Mouse (Mus musculus) cerebellum, adult 2 months (tissue): ENCODE results near the gene Cabs1. TPM values are rescaled to one million over a fixed set of nuclear protein-coding genes. Genes with fewer than 3 reads are reported as not detected.

Experiments
- DNase-seq, 2 experiments: peaks; one replicate each; pipeline ENCODE4 v3.0.0; 2021
- H3K27ac ChIP-seq: fragments of 200-500 bp; 2 replicates; pipeline ENCODE4 v1.5.1; 2012; ENCODE audit warnings: low read length, control low read depth, inconsistent platforms; ENCODE audit not compliant: insufficient read depth
- H3K27me3 ChIP-seq: fragments of 200-500 bp; 2 replicates; pipeline ENCODE4 v1.6.1; 2012; ENCODE audit warnings: inconsistent platforms, mild to moderate bottlenecking, low read length, moderate library complexity; ENCODE audit not compliant: control insufficient read depth, insufficient read depth
- H3K4me1 ChIP-seq: fragments of 200-500 bp; 2 replicates; pipeline ENCODE4 v1.6.1; 2011; ENCODE audit warnings: low read length; ENCODE audit not compliant: control insufficient read depth, insufficient read depth
- H3K4me3 ChIP-seq: fragments of 200-500 bp; replicated peaks from 2 replicates; pipeline ENCODE3; 2011; ENCODE audit warnings: mild to moderate bottlenecking, low read depth, low read length, control low read depth; ENCODE audit not compliant: insufficient read depth
- CTCF ChIP-seq: fragments of 200-500 bp; IDR thresholded peaks from 2 replicates; pipeline ENCODE4 v1.5.1; 2011; ENCODE audit warnings: low read depth, mild to moderate bottlenecking, control low read depth, low read length, moderate library complexity, borderline replicate concordance; ENCODE audit not compliant: insufficient read depth
- POLR2A ChIP-seq: fragments of 200-500 bp; IDR thresholded peaks from 2 replicates; pipeline ENCODE4 v1.6.1; 2011; ENCODE audit warnings: low read length, control low read depth, borderline replicate concordance; ENCODE audit not compliant: insufficient read depth
- WGBS: fragments of 180-500 bp; shearing (Covaris S2); methylation state at CpG from one replicate; pipeline ENCODE4 v1.1.7; 2018; 5-methylcytosine and 5-hydroxymethylcytosine counted together
- polyA plus RNA-seq: library from polyadenylated mRNA; depleted of rRNA; stranded (reverse); fragments of >200 nt; gene quantifications from 2 replicates; pipeline ENCODE4 v1.2.3, GENCODE M21; 2012; rRNA removed

The Cabs1 gene
- polyA plus RNA-seq, result not detected in 2 replicates

GRCm38 (mm10) chr5:87979139-87979538 lies at the start of gene Cabs1:
Gene Cabs1, plus strand, starts transcription at chr5:87979439.
- H3K27me3 ChIP-seq, result no peaks in the 10 kb centered on the region
- no peak within 1 kb of the TSS for H3K27ac ChIP-seq
- DNase-seq, result no peak
- no peaks in the 10 kb centered on the region for H3K4me1 ChIP-seq
- no peak for TF ChIP-seq CTCF
- no peak for TF ChIP-seq POLR2A
- 89% methylated on average over 3 of the region's 3 CpGs for WGBS
- H3K4me3 ChIP-seq, result no peak within 1 kb of the TSS

- no peaks in the 10 kb centered on the region for H3K27me3 ChIP-seq
- H3K27ac ChIP-seq, result no peak overlapping the region
- no peak for DNase-seq
- H3K4me1 ChIP-seq, result no peaks in the 10 kb centered on the region
- 43% methylated on average over 1 of the region's 1 CpGs for WGBS
- TF ChIP-seq POLR2A (no peak), CTCF (no peak)
- H3K4me3 ChIP-seq, result no peak overlapping the region
These were observed 47.6 kb upstream of the Cabs1 start for GRCm38 (mm10) chr5:87931603-87932002.

GRCm38 (mm10) chr5:87940752-87941151 lies 38.5 kb upstream of the Cabs1 start:
- no peak overlapping the region for H3K4me3 ChIP-seq
- no peak for DNase-seq
- no peaks in the 10 kb centered on the region for H3K27me3 ChIP-seq
- WGBS, result 20% methylated on average over 3 of the region's 3 CpGs
- no peaks in the 10 kb centered on the region for H3K4me1 ChIP-seq
- no peak overlapping the region for H3K27ac ChIP-seq
- TF ChIP-seq CTCF (no peak), POLR2A (no peak)

GRCm38 (mm10) chr5:87942515-87942914 lies 36.7 kb upstream of the Cabs1 start:
- TF ChIP-seq CTCF, result no peak
- TF ChIP-seq POLR2A, result no peak
- no peak overlapping the region for H3K27ac ChIP-seq
- H3K4me3 ChIP-seq, result no peak overlapping the region
- no peak for DNase-seq
- H3K27me3 ChIP-seq, result no peaks in the 10 kb centered on the region
- H3K4me1 ChIP-seq, result no peaks in the 10 kb centered on the region

- no peak for TF ChIP-seq CTCF
- no peak for TF ChIP-seq POLR2A
- Histone ChIP-seq H3K27ac (no peak overlapping the region), H3K27me3 (no peaks in the 10 kb centered on the region), H3K4me1 (no peaks in the 10 kb centered on the region), H3K4me3 (no peak overlapping the region)
- DNase-seq, result no peak
These were observed 27.4 kb upstream of the Cabs1 start for GRCm38 (mm10) chr5:87951836-87952235.

- 42% methylated on average over 2 of the region's 2 CpGs for WGBS
- Histone ChIP-seq H3K4me1 (no peaks in the 10 kb centered on the region), H3K4me3 (no peak within 1 kb of the TSS), H3K27ac (no peak within 1 kb of the TSS), H3K27me3 (no peaks in the 10 kb centered on the region)
- DNase-seq, result no peak
- no peak for TF ChIP-seq CTCF
- TF ChIP-seq POLR2A, result no peak
These were observed 10.0 kb upstream of the Cabs1 start, which contains the start of the genes 2310003L06Rik and Gm28434 for GRCm38 (mm10) chr5:87969201-87969600. Gene 2310003L06Rik, plus strand, starts transcription at chr5:87969459. Gene Gm28434, plus strand, starts transcription at chr5:87969517.

GRCm38 (mm10) chr5:87982468-87983214 lies 3.4 kb downstream of the Cabs1 start:
- TF ChIP-seq POLR2A (no peak), CTCF (no peak)
- no peaks in the 10 kb centered on the region for H3K4me1 ChIP-seq
- no peak for DNase-seq
- 56% methylated on average over 3 of the region's 3 CpGs for WGBS
- no peak overlapping the region for H3K4me3 ChIP-seq
- no peak overlapping the region for H3K27ac ChIP-seq
- H3K27me3 ChIP-seq, result no peaks in the 10 kb centered on the region

- H3K4me3 ChIP-seq, result no peak within 1 kb of the TSS
- no peaks in the 10 kb centered on the region for H3K27me3 ChIP-seq
- H3K4me1 ChIP-seq, result no peaks in the 10 kb centered on the region
- TF ChIP-seq POLR2A (no peak), CTCF (no peak)
- 77% methylated on average over 3 of the region's 3 CpGs for WGBS
- no peak within 1 kb of the TSS for H3K27ac ChIP-seq
- no peak for DNase-seq
These were observed 23.0 kb downstream of the Cabs1 start, which contains the start of gene Smr3a for GRCm38 (mm10) chr5:88002249-88002648. Gene Smr3a, plus strand, starts transcription at chr5:88002549.
